Mouse (Mus musculus) activated CD4-positive, CD25-positive, alpha-beta regulatory T cell, adult 4 months (primary cell): Measurements from ENCODE around the gene Dennd2a. TPM values are rescaled to one million over a fixed set of nuclear protein-coding genes. Genes with fewer than 3 reads are reported as not detected.
"Not testable (repeated sequence)": the region's sequence is repeated elsewhere in the genome, so short reads cannot be mapped to it uniquely, and the experiment has no call there.

ENCODE experiments used
- ATAC-seq: one replicate; pipeline ENCODE4 v1.8.0; 2017
- polyA plus RNA-seq, 2 experiments: library from polyadenylated mRNA; unstranded; fragments of 100-300 nt; shearing (Covaris generic); gene quantifications; one replicate each; pipeline ENCODE4 v1.2.1; 2017

Dennd2a gene
- polyA plus RNA-seq, 2 experiments from 2014 or later = 1.3 TPM; not detected in 1

- no peak for ATAC-seq
Measured at GRCm38 (mm10) chr6:39447429-39448185, 110.1 kb downstream of the Dennd2a start.

GRCm38 (mm10) chr6:39445801-39446572 lies 111.7 kb downstream of the Dennd2a start:
- no peak for ATAC-seq

GRCm38 (mm10) chr6:39442786-39443287 lies 114.8 kb downstream of the Dennd2a start:
- no peak for ATAC-seq

GRCm38 (mm10) chr6:39440207-39440606 lies 117.5 kb downstream of the Dennd2a start:
- ATAC-seq = no peak

- ATAC-seq = not testable (repeated sequence)
Measured at GRCm38 (mm10) chr6:39437519-39437918, 120.1 kb downstream of the Dennd2a start.

GRCm38 (mm10) chr6:39435875-39436274 lies 121.8 kb downstream of the Dennd2a start:
- no peak for ATAC-seq

- ATAC-seq = no peak
Measured at GRCm38 (mm10) chr6:39434886-39435492, 122.7 kb downstream of the Dennd2a start.

GRCm38 (mm10) chr6:39434111-39434885 lies 123.4 kb downstream of the Dennd2a start:
- no peak for ATAC-seq

GRCm38 (mm10) chr6:39433701-39434100 lies 124.0 kb downstream of the Dennd2a start:
- no peak for ATAC-seq

- no peak for ATAC-seq
Measured at GRCm38 (mm10) chr6:39433174-39433573, 124.5 kb downstream of the Dennd2a start.

- no peak for ATAC-seq
Measured at GRCm38 (mm10) chr6:39430722-39431121, 126.9 kb downstream of the Dennd2a start.

- ATAC-seq = no peak
Measured at GRCm38 (mm10) chr6:39429007-39429788, 128.5 kb downstream of the Dennd2a start.

GRCm38 (mm10) chr6:39427276-39428003 lies 130.2 kb downstream of the Dennd2a start:
- ATAC-seq = no peak

GRCm38 (mm10) chr6:39426725-39427124 lies 130.9 kb downstream of the Dennd2a start:
- no peak for ATAC-seq

- no peak for ATAC-seq
Measured at GRCm38 (mm10) chr6:39425181-39425580, 132.5 kb downstream of the Dennd2a start.

GRCm38 (mm10) chr6:39423686-39424085 lies 134.0 kb downstream of the Dennd2a start:
- no peak for ATAC-seq

- no peak for ATAC-seq
Measured at GRCm38 (mm10) chr6:39423130-39423551, 134.5 kb downstream of the Dennd2a start.

GRCm38 (mm10) chr6:39420867-39421266 lies 136.8 kb downstream of the Dennd2a start:
- ATAC-seq = no peak

- peak; percentile 75 for ATAC-seq
Measured at GRCm38 (mm10) chr6:39419851-39420721, 137.6 kb downstream of the Dennd2a start, which contains the start of gene Mkrn1. TSS of gene Mkrn1 (minus strand) at chr6:39420462.
